Mouse (Mus musculus) liver, postnatal 0 days (tissue): ENCODE measurements around the gene Hist1h2bb.

Experiments used
- CTCF ChIP-seq: sonication (generic); IDR thresholded peaks from 2 replicates; pipeline ENCODE4 v1.5.1; 2016; ENCODE audit warnings: antibody characterized with exemption, low read depth
- EP300 ChIP-seq: IDR thresholded peaks from 2 replicates; pipeline ENCODE4 v1.6.1; 2016; ENCODE audit warnings: antibody characterized with exemption, low read depth, mild to moderate bottlenecking

DNA sequence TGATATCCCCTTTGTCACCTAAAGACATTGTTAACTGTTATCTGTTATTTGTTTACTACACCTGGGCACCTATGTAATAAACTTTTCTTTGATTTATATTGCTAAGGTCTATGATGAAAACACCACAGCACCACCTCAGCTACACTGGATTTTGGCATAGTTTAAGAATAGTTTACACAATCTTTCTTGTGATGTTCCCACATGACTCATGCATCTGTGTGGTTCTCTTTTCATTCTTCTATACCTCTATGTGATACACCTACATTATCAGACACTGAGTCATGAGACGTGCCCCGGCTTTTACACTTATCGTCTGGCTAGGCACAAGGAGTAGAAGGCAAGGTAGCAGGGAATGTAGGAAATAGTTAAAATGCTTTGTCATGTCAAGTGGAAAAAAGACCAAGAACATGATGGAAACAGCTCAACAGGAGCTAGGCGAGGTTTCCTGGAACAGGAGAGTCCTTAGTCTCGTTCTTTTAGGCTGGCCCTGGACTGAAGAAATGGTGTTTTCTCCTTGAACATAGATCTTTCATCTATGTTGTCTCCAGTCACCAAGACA lies 3.1 kb downstream of the Hist1h2bb start:
- TF ChIP-seq CTCF (no peak), EP300 (no peak)
